Mouse (Mus musculus): ENCODE data around the gene Paqr3.
A peak's percentile ranks its signal among the peaks of the same experiment; 100 is the strongest.

DNA sequence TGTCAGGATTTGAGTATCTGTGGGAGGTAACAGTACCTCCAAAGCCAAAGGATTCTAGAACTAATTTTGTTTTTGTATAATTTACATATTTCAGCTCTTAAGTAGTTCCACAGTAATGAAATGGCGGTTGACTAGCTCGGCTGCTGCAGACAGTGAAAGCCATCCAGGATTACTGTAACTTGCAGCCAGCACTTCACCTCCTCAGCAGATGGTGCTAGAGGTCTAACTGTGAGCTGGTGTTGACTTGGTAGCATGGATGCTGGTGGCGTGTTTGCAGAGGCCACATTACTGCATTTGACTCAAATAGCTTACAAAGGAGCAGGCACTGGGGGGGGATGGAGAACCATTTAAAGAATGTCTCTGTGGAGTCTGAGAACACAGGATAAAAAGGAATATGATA, 29.9 kb downstream of the Paqr3 start:
- TF ChIP-seq CTCF (IDR thresholded peaks at IDR 0.05; ENCODE audit: low read depth) = peak; percentile 59
- TF ChIP-seq EP300 (IDR thresholded peaks at IDR 0.05; ENCODE audit: low read depth) = no peak

All from heart, postnatal 0 days (tissue).